Mouse (Mus musculus): ENCODE results near the gene Tspan33. TPM values are rescaled to one million over a fixed set of nuclear protein-coding genes. Genes with fewer than 3 reads are reported as not detected.
"Not testable (repeated sequence)": the region's sequence is repeated elsewhere in the genome, so short reads cannot be mapped to it uniquely, and the experiment has no call there.

The Tspan33 gene
- polyA plus RNA-seq, 1 experiment from 2014 or later: 5.2 TPM

GRCm38 (mm10) chr6:29758417-29758816 lies 64.4 kb downstream of the Tspan33 start:
- H3K9ac ChIP-seq (ENCODE audit: low read length): no peak overlapping the region
- H3K9me3 ChIP-seq (replicated peaks; ENCODE audit: control insufficient read depth, low read length): no peaks in the 10 kb centered on the region
- WGBS: 37% methylated on average over 4 of the region's 4 CpGs
- H3K36me3 ChIP-seq (ENCODE audit: control insufficient read depth, insufficient read depth, low read length): peaks cover 5% of the 10 kb centered on the region; the same call in 1 of the 2 replicates
- H3K4me3 ChIP-seq (replicated peaks; ENCODE audit: low read length): no peak overlapping the region
- no peaks in the 10 kb centered on the region for H3K4me1 ChIP-seq (ENCODE audit: control insufficient read depth, insufficient read depth, low read length)
- no peak overlapping the region for H3K4me2 ChIP-seq (ENCODE audit: low read depth, low read length)
- no peak overlapping the region for H3K27ac ChIP-seq (ENCODE audit: low read length)
- H3K27me3 ChIP-seq (ENCODE audit: control insufficient read depth, insufficient read depth, low read length): no peaks in the 10 kb centered on the region
- peak; percentile 44; the same call in 1 of the 2 replicates for ATAC-seq (ENCODE audit: insufficient read depth, low FRiP score)

DNA sequence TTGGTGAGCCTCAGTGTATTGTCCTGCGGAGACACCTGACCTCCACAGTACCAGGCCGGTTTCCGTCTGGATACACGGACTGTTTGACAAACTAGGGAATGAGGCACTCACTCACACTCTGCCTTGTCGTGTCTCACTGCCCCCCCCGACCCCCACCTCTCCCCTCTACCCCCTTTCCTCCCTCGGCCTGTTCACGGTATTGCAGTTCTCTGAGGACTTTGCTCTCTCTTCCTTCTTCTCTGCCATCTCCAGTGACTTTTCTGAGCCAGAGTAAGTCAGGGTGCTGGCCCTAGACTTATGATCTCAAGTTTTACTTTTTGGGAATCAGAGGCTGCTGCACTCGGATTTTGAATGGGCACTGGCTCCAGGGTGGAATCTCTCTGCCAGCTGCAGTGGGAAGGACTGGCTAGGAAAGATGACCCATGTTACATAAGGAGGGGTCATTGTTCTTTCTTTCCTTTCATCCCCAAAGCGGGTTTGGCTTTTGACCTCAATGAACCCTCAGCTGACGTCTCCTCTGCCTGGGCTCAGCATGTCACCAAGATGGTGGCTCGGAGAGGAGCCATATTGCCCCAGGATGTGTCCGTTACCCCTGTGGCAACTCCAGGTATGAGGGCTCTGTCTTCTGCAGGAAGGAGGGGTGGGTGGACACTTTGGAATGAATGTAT lies 65.1 kb downstream of the Tspan33 start:
- WGBS: 84% methylated on average over 13 of the region's 13 CpGs
- H3K9ac ChIP-seq (ENCODE audit: low read length): no peak overlapping the region
- H3K27me3 ChIP-seq (ENCODE audit: control insufficient read depth, insufficient read depth, low read length): no peaks in the 10 kb centered on the region
- no peaks in the 10 kb centered on the region for H3K9me3 ChIP-seq (replicated peaks; ENCODE audit: control insufficient read depth, low read length)
- H3K4me1 ChIP-seq (ENCODE audit: control insufficient read depth, insufficient read depth, low read length): no peaks in the 10 kb centered on the region
- peaks cover 5% of the 10 kb centered on the region; the same call in 1 of the 2 replicates for H3K36me3 ChIP-seq (ENCODE audit: control insufficient read depth, insufficient read depth, low read length)
- H3K4me3 ChIP-seq (replicated peaks; ENCODE audit: low read length): no peak overlapping the region
- no peak overlapping the region for H3K27ac ChIP-seq (ENCODE audit: low read length)
- no peak; the same call in 1 of the 2 replicates for ATAC-seq (ENCODE audit: insufficient read depth, low FRiP score)
- no peak overlapping the region for H3K4me2 ChIP-seq (ENCODE audit: low read depth, low read length)

DNA sequence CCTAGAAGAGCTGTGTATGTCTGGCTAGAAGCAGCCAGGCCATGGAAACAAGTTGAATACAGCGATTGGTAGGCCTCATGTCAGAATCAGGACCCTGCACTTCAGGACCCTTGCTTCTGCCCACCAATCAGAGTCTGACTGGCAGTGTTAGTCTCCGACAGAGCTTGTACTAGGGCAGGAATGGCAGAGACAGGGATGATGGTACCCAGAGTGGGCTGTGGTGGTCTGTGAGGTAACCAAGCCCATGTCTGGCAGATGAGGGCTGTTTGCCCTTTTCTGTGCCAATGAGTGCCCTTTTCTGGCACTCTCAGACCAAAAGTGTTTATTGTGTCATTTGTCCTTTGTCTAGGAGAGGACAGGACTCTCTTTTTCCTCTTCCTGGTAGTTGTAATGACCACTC lies 66.4 kb downstream of the Tspan33 start:
- H3K27ac ChIP-seq (ENCODE audit: low read length); H3K9me3 ChIP-seq (replicated peaks; ENCODE audit: control insufficient read depth, low read length); ATAC-seq (ENCODE audit: insufficient read depth, low FRiP score); H3K9ac ChIP-seq (ENCODE audit: low read length); H3K36me3 ChIP-seq (ENCODE audit: control insufficient read depth, insufficient read depth, low read length); H3K4me2 ChIP-seq (ENCODE audit: low read depth, low read length); H3K27me3 ChIP-seq (ENCODE audit: control insufficient read depth, insufficient read depth, low read length); H3K4me1 ChIP-seq (ENCODE audit: control insufficient read depth, insufficient read depth, low read length); H3K4me3 ChIP-seq (replicated peaks; ENCODE audit: low read length): not testable (repeated sequence)
- 100% methylated on average over 2 of the region's 2 CpGs for WGBS

DNA sequence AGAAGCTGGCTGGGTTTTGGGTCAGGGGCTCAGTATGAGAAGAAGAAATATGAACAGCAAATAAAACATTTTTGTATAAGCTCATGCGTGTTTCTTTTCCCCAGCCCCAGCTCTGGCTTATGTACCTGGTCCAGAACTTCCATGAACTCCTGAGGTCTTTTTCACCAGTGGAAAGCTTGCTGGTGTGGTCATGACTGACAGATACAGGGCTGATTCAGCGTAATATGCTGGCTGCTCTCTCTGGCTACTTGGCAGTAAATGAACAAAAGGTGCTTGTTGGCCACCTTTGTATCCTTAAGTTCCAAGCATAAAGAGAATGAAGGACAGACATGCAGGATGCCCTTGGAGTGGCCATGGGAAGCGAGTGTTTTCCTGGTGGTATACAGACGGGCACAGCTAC lies 67.3 kb downstream of the Tspan33 start:
- Histone ChIP-seq H3K36me3 (ENCODE audit: control insufficient read depth, insufficient read depth, low read length) (peaks cover 5% of the 10 kb centered on the region; the same call in 1 of the 2 replicates), H3K4me1 (ENCODE audit: control insufficient read depth, insufficient read depth, low read length) (no peaks in the 10 kb centered on the region)
- no peak for ATAC-seq (ENCODE audit: insufficient read depth, low FRiP score)

GRCm38 (mm10) chr6:29762524-29762923 lies 68.5 kb downstream of the Tspan33 start:
- Histone ChIP-seq H3K27ac (ENCODE audit: low read length) (no peak overlapping the region), H3K9me3 (replicated peaks; ENCODE audit: control insufficient read depth, low read length) (no peaks in the 10 kb centered on the region), H3K27me3 (ENCODE audit: control insufficient read depth, insufficient read depth, low read length) (no peaks in the 10 kb centered on the region), H3K4me3 (replicated peaks; ENCODE audit: low read length) (no peak overlapping the region), H3K4me2 (ENCODE audit: low read depth, low read length) (no peak overlapping the region), H3K9ac (ENCODE audit: low read length) (no peak overlapping the region), H3K36me3 (ENCODE audit: control insufficient read depth, insufficient read depth, low read length) (peaks cover 5% of the 10 kb centered on the region; the same call in 1 of the 2 replicates), H3K4me1 (ENCODE audit: control insufficient read depth, insufficient read depth, low read length) (no peaks in the 10 kb centered on the region)
- ATAC-seq (ENCODE audit: insufficient read depth, low FRiP score): no peak
- 49% methylated on average over 4 of the region's 4 CpGs for WGBS

More for the DNA sequence above, 67.3 kb downstream of the Tspan33 start:
- no peaks in the 10 kb centered on the region for H3K9me3 ChIP-seq (replicated peaks; ENCODE audit: control insufficient read depth, low read length)
- H3K27ac ChIP-seq (ENCODE audit: low read length): no peak overlapping the region
- WGBS: 86% methylated on average over 4 of the region's 4 CpGs
- no peak overlapping the region for H3K4me2 ChIP-seq (ENCODE audit: low read depth, low read length)
- H3K4me3 ChIP-seq (replicated peaks; ENCODE audit: low read length): no peak overlapping the region
- H3K9ac ChIP-seq (ENCODE audit: low read length): no peak overlapping the region
- no peaks in the 10 kb centered on the region for H3K27me3 ChIP-seq (ENCODE audit: control insufficient read depth, insufficient read depth, low read length)

- Histone ChIP-seq H3K9me3 (replicated peaks; ENCODE audit: control insufficient read depth, low read length) (no peaks in the 10 kb centered on the region), H3K27ac (ENCODE audit: low read length) (no peak overlapping the region), H3K4me2 (ENCODE audit: low read depth, low read length) (no peak overlapping the region), H3K36me3 (ENCODE audit: control insufficient read depth, insufficient read depth, low read length) (no peaks in the 10 kb centered on the region), H3K4me1 (ENCODE audit: control insufficient read depth, insufficient read depth, low read length) (peaks cover 4% of the 10 kb centered on the region; the same call in 1 of the 2 replicates), H3K27me3 (ENCODE audit: control insufficient read depth, insufficient read depth, low read length) (no peaks in the 10 kb centered on the region), H3K9ac (ENCODE audit: low read length) (no peak overlapping the region), H3K4me3 (replicated peaks; ENCODE audit: low read length) (no peak overlapping the region)
- 76% methylated on average over 2 of the region's 2 CpGs for WGBS
- ATAC-seq (ENCODE audit: insufficient read depth, low FRiP score): no peak
Observed at GRCm38 (mm10) chr6:29766874-29767273, 72.9 kb downstream of the Tspan33 start.

Other genes starting within 250 kb of the Tspan33 start
- 228 and 239 TPM in 2 replicates for gene Atp6v1f, start 226.5 kb upstream of the Tspan33 start, polyA plus RNA-seq (2015; fragmentation: Nextera tagmentation; extraction: Ambion mirVana)
- gene Atp6v1fnb, start 222.8 kb upstream of the Tspan33 start, polyA plus RNA-seq (2015; fragmentation: Nextera tagmentation; extraction: Ambion mirVana): not detected in 2 replicates
- 16.9 TPM in 2 replicates for gene Kcp, start 186.3 kb upstream of the Tspan33 start, polyA plus RNA-seq (2015; fragmentation: Nextera tagmentation; extraction: Ambion mirVana)
- gene Irf5, start 167.6 kb upstream of the Tspan33 start, polyA plus RNA-seq (2015; fragmentation: Nextera tagmentation; extraction: Ambion mirVana): 14.0 and 14.2 TPM in 2 replicates
- 75.1 and 84.9 TPM in 2 replicates for gene Tnpo3, start 84.3 kb upstream of the Tspan33 start, polyA plus RNA-seq (2015; fragmentation: Nextera tagmentation; extraction: Ambion mirVana)
- 20.1 and 23.6 TPM in 2 replicates for gene Smo, start 41.3 kb downstream of the Tspan33 start, polyA plus RNA-seq (2015; fragmentation: Nextera tagmentation; extraction: Ambion mirVana)
- 45.8 and 48.0 TPM in 2 replicates for gene Ahcyl2, start 73.8 kb downstream of the Tspan33 start, polyA plus RNA-seq (2015; fragmentation: Nextera tagmentation; extraction: Ambion mirVana)
- 0.37 and 0.51 TPM in 2 replicates for gene Strip2, start 222.8 kb downstream of the Tspan33 start, polyA plus RNA-seq (2015; fragmentation: Nextera tagmentation; extraction: Ambion mirVana)

Data from stomach, embryonic 16.5 days (tissue).